Mouse (Mus musculus) neural tube, embryonic 14.5 days (tissue): ENCODE data around the gene Ncapd2. TPM values are rescaled to one million over a fixed set of nuclear protein-coding genes. Genes with fewer than 3 reads are reported as not detected.

Experiments used
- ATAC-seq: fragments of 200-750 bp; cut with Nextera tagmentation; 2 replicates; pipeline ENCODE4 v1.8.0; 2017; ENCODE audit warnings: low read depth, mild to moderate bottlenecking, moderate TSS enrichment, moderate library complexity
- H3K27ac ChIP-seq: fragments of 300-500 bp; sonication (generic); 2 replicates; pipeline ENCODE4 v1.5.1; 2014; ENCODE audit warnings: low read depth, mild to moderate bottlenecking, control low read depth, low read length, moderate library complexity, mixed read lengths
- H3K27me3 ChIP-seq: fragments of 300-500 bp; sonication (generic); 2 replicates; pipeline ENCODE4 v1.6.1; 2014; ENCODE audit warnings: low read length; ENCODE audit not compliant: control insufficient read depth, insufficient read depth
- H3K36me3 ChIP-seq: fragments of 300-500 bp; sonication (generic); 2 replicates; pipeline ENCODE4 v1.6.1; 2014; ENCODE audit warnings: low read length, mixed read lengths; ENCODE audit not compliant: control insufficient read depth, insufficient read depth
- H3K4me1 ChIP-seq: fragments of 300-500 bp; sonication (generic); 2 replicates; pipeline ENCODE4 v1.6.1; 2014; ENCODE audit warnings: low read length; ENCODE audit not compliant: control insufficient read depth, insufficient read depth
- H3K4me2 ChIP-seq: fragments of 300-500 bp; sonication (generic); 2 replicates; pipeline ENCODE4 v1.6.1; 2014; ENCODE audit warnings: mild to moderate bottlenecking, low read depth, low read length, control low read depth
- H3K4me3 ChIP-seq: fragments of 300-500 bp; sonication (generic); 2 replicates; pipeline ENCODE4 v1.5.1; 2014; ENCODE audit warnings: low read depth, low read length, control low read depth, mixed read lengths
- H3K9ac ChIP-seq: fragments of 300-500 bp; sonication (generic); replicated peaks from 2 replicates; pipeline ENCODE4 v1.6.1; 2014; ENCODE audit warnings: low read depth, mild to moderate bottlenecking, control low read depth, low read length, mixed read lengths
- H3K9me3 ChIP-seq: fragments of 300-500 bp; sonication (generic); 2 replicates; pipeline ENCODE4 v1.6.1; 2016; ENCODE audit warnings: low read length; ENCODE audit not compliant: control insufficient read depth
- WGBS: fragments of 180-500 bp; shearing (Covaris S2); extraction: QIAGEN DNeasy Blood & Tissue Kit; methylation state at CpG from one replicate; pipeline ENCODE4 v1.1.7; 2014; 5-methylcytosine and 5-hydroxymethylcytosine counted together
- polyA plus RNA-seq: library from polyadenylated mRNA; unstranded; fragments of >200 nt; fragmentation: Nextera tagmentation; extraction: Ambion mirVana; gene quantifications from 2 replicates; pipeline ENCODE4 v1.2.1, GENCODE M21; 2014

Ncapd2 gene
- polyA plus RNA-seq, 1 experiment from 2014 or later = 22.6 TPM

GRCm38 (mm10) chr6:125196301-125196700 lies 4.8 kb upstream of the Ncapd2 start:
- H3K27me3 ChIP-seq = no peaks in the 10 kb centered on the region
- no peak overlapping the region for H3K4me2 ChIP-seq
- H3K4me3 ChIP-seq = no peak overlapping the region
- 54% methylated on average over 3 of the region's 3 CpGs for WGBS
- H3K36me3 ChIP-seq = 0 out of 2 replicates have a peak, but pooled peaks cover 5% of the 10 kb centered on the region
- peaks cover 6% of the 10 kb centered on the region; the same call in 1 of the 2 replicates for H3K4me1 ChIP-seq
- no peaks in the 10 kb centered on the region for H3K9me3 ChIP-seq
- ATAC-seq = no peak
- H3K27ac ChIP-seq = no peak overlapping the region
- no peak overlapping the region for H3K9ac ChIP-seq

GRCm38 (mm10) chr6:125195541-125196075 lies 4.1 kb upstream of the Ncapd2 start:
- no peak overlapping the region for H3K4me2 ChIP-seq
- H3K9me3 ChIP-seq = no peaks in the 10 kb centered on the region
- no peak overlapping the region for H3K9ac ChIP-seq
- H3K27me3 ChIP-seq = no peaks in the 10 kb centered on the region
- H3K27ac ChIP-seq = no peak overlapping the region
- H3K4me3 ChIP-seq = no peak overlapping the region
- peaks cover 6% of the 10 kb centered on the region; the same call in 1 of the 2 replicates for H3K4me1 ChIP-seq
- H3K36me3 ChIP-seq = 0 out of 2 replicates have a peak, but pooled peaks cover 5% of the 10 kb centered on the region
- ATAC-seq = no peak
- WGBS = 9% methylated on average over 1 of the region's 1 CpGs

- no peak for ATAC-seq
- H3K36me3 ChIP-seq = 0 out of 2 replicates have a peak, but pooled peaks cover 5% of the 10 kb centered on the region
- no peak overlapping the region for H3K4me2 ChIP-seq
- no peak overlapping the region for H3K27ac ChIP-seq
- no peaks in the 10 kb centered on the region for H3K9me3 ChIP-seq
- H3K27me3 ChIP-seq = no peaks in the 10 kb centered on the region
- no peak overlapping the region for H3K9ac ChIP-seq
- peaks cover 6% of the 10 kb centered on the region; the same call in 1 of the 2 replicates for H3K4me1 ChIP-seq
- 76% methylated on average over 7 of the region's 7 CpGs for WGBS
- no peak overlapping the region for H3K4me3 ChIP-seq
Observed at GRCm38 (mm10) chr6:125193390-125193789, 1.9 kb upstream of the Ncapd2 start.

GRCm38 (mm10) chr6:125192841-125193240 lies 1.3 kb upstream of the Ncapd2 start:
- H3K4me3 ChIP-seq = peak overlapping the region; percentile 66
- H3K4me2 ChIP-seq = peak overlapping the region; percentile 90
- H3K9me3 ChIP-seq = no peaks in the 10 kb centered on the region
- no peak for ATAC-seq
- peak overlapping the region; percentile 97 for H3K27ac ChIP-seq
- peak overlapping the region; percentile 70 for H3K9ac ChIP-seq
- peaks cover 6% of the 10 kb centered on the region; the same call in 1 of the 2 replicates for H3K4me1 ChIP-seq
- no peaks in the 10 kb centered on the region for H3K27me3 ChIP-seq
- WGBS = 48% methylated on average over 5 of the region's 5 CpGs
- H3K36me3 ChIP-seq = peaks cover 6% of the 10 kb centered on the region; the same call in 1 of the 2 replicates

- H3K36me3 ChIP-seq = peaks cover 12% of the 10 kb centered on the region
- ATAC-seq = peak; percentile 96
- peak overlapping the region; percentile 70 for H3K9ac ChIP-seq
- H3K27ac ChIP-seq = peak overlapping the region; percentile 97
- H3K4me3 ChIP-seq = peak overlapping the region; percentile 66
- H3K4me2 ChIP-seq = peak overlapping the region; percentile 90
- no peaks in the 10 kb centered on the region for H3K27me3 ChIP-seq
- peaks cover 6% of the 10 kb centered on the region; the same call in 1 of the 2 replicates for H3K4me1 ChIP-seq
- under 1% methylated on average over 34 of the region's 34 CpGs for whole genome bisulfite sequencing
- H3K9me3 ChIP-seq = no peaks in the 10 kb centered on the region
Observed at GRCm38 (mm10) chr6:125192016-125192714, 664 bp upstream of the Ncapd2 start.

DNA sequence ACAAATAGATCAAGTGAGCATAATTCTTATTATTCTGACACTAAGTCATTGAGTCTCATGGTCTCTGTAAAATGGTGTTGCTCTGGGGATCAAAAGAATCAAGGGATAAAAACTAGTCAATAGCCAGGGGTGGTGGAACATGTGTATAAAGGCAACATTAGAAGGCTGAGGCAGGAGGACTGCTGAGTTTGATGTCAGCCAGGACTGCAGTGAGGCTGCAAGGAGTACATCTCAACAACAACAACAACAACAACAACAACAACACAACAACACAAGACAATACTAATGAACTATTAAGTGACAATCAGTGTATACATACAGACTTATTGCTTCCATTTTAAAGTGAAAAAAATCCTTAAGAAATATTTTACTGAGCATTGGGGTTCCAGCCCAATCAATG lies 685 bp downstream of the Ncapd2 start:
- Histone ChIP-seq H3K36me3 (peaks cover 21% of the 10 kb centered on the region), H3K9me3 (no peaks in the 10 kb centered on the region), H3K4me3 (peak overlapping the region; percentile 66), H3K4me1 (peaks cover 6% of the 10 kb centered on the region; the same call in 1 of the 2 replicates), H3K4me2 (peak overlapping the region; percentile 90), H3K9ac (peak overlapping the region; percentile 37), H3K27ac (peak overlapping the region; percentile 97; the same call in 1 of the 2 replicates), H3K27me3 (no peaks in the 10 kb centered on the region)
- ATAC-seq = no peak

GRCm38 (mm10) chr6:125186203-125186602 lies 5.3 kb downstream of the Ncapd2 start:
- H3K4me3 ChIP-seq = no peak overlapping the region
- 96% methylated on average over 10 of the region's 10 CpGs for WGBS
- peaks cover 50% of the 10 kb centered on the region for H3K36me3 ChIP-seq
- no peak overlapping the region for H3K27ac ChIP-seq
- no peak for ATAC-seq
- H3K27me3 ChIP-seq = no peaks in the 10 kb centered on the region
- H3K4me1 ChIP-seq = no peaks in the 10 kb centered on the region
- no peaks in the 10 kb centered on the region for H3K9me3 ChIP-seq
- no peak overlapping the region for H3K4me2 ChIP-seq
- no peak overlapping the region for H3K9ac ChIP-seq

GRCm38 (mm10) chr6:125182133-125182532 lies 9.4 kb downstream of the Ncapd2 start:
- Histone ChIP-seq H3K27me3 (no peaks in the 10 kb centered on the region), H3K27ac (no peak overlapping the region), H3K9me3 (no peaks in the 10 kb centered on the region), H3K36me3 (peaks cover 71% of the 10 kb centered on the region), H3K4me2 (no peak overlapping the region), H3K4me3 (no peak overlapping the region), H3K9ac (no peak overlapping the region), H3K4me1 (no peaks in the 10 kb centered on the region)
- ATAC-seq = no peak
- 71% methylated on average over 5 of the region's 5 CpGs for WGBS

GRCm38 (mm10) chr6:125179601-125180000 lies 11.9 kb downstream of the Ncapd2 start:
- no peaks in the 10 kb centered on the region for H3K27me3 ChIP-seq
- no peak overlapping the region for H3K27ac ChIP-seq
- H3K4me2 ChIP-seq = no peak overlapping the region
- WGBS = 95% methylated on average over 7 of the region's 7 CpGs
- peaks cover 72% of the 10 kb centered on the region for H3K36me3 ChIP-seq
- H3K4me3 ChIP-seq = no peak overlapping the region
- ATAC-seq = no peak
- H3K9me3 ChIP-seq = no peaks in the 10 kb centered on the region
- no peaks in the 10 kb centered on the region for H3K4me1 ChIP-seq
- no peak overlapping the region for H3K9ac ChIP-seq
